Comparison of ENCODE assay signal across 8 mouse cellular contexts in genomic region chr14:27428973-27429711, GRCm38 (mm10). TPM values are rescaled to one million over a fixed set of nuclear protein-coding genes. Genes with fewer than 3 reads are reported as not detected.
A peak's percentile ranks its signal among the peaks of the same experiment; 100 is the strongest.
DNase-seq lines count a peak whose midpoint lies in the region; ATAC-seq lines count a peak whose summit lies in the region.

No protein-coding gene starts in this region.

- H3K27me3 ChIP-seq in hindbrain, embryonic 16.5 days (replicated peaks; ENCODE audit: control insufficient read depth, insufficient read depth, low read length) = no peaks in the 10 kb centered on the region
- no peaks in the 10 kb centered on the region for H3K27me3 ChIP-seq in megakaryocyte, embryonic 14.5 days (replicated peaks)

- under 1% methylated on average over 55 of the region's 78 CpGs for WGBS in hindbrain, embryonic 16.5 days

- DNase-seq in T-cell, adult 2 months (ENCODE audit: low spot score) = peak; percentile 84
- peak; percentile 91 to 93 for DNase-seq in cerebellum, postnatal 25 days
- DNase-seq in frontal cortex, postnatal 36 days (ENCODE audit: low spot score in 2 of 2) = peak; percentile 84 to 86
- DNase-seq in left cerebral cortex, adult 8-10 months (ENCODE audit: low spot score in 2 of 2) = peak; percentile 73 to 84
- DNase-seq in right cerebral cortex, postnatal 10 days (ENCODE audit: low spot score in 2 of 2) = peak; percentile 92 to 93
- DNase-seq in urinary bladder, postnatal 25 days (ENCODE audit: low spot score) = peak; percentile 66

- H3K27ac ChIP-seq in hindbrain, embryonic 16.5 days (ENCODE audit: low read depth, low read length) = peak overlapping the region; percentile 100

- H3K9ac ChIP-seq in hindbrain, embryonic 16.5 days (ENCODE audit: low read depth, low read length) = peak overlapping the region; percentile 86

- peak; percentile 91 for ATAC-seq in hindbrain, embryonic 16.5 days

- no peaks in the 10 kb centered on the region; the same call in 1 of the 2 replicates for H3K36me3 ChIP-seq in hindbrain, embryonic 16.5 days (ENCODE audit: control insufficient read depth, insufficient read depth, low read length)
- peaks cover 55% of the 10 kb centered on the region for H3K36me3 ChIP-seq in megakaryocyte, embryonic 14.5 days (replicated peaks; ENCODE audit: low read length)

- H3K9me3 ChIP-seq in hindbrain, embryonic 16.5 days (ENCODE audit: control insufficient read depth, low read length) = peaks cover 9% of the 10 kb centered on the region
- H3K9me3 ChIP-seq in megakaryocyte, embryonic 14.5 days = peaks cover 16% of the 10 kb centered on the region

- H3K4me2 ChIP-seq in hindbrain, embryonic 16.5 days (ENCODE audit: low read length) = peak overlapping the region; percentile 85

- H3K4me3 ChIP-seq in hindbrain, embryonic 16.5 days (ENCODE audit: low read length) = peak overlapping the region; percentile 76
- H3K4me3 ChIP-seq in megakaryocyte, embryonic 14.5 days (replicated peaks) = peak overlapping the region; percentile 97

- peaks cover 4% of the 10 kb centered on the region; the same call in 1 of the 2 replicates for H3K4me1 ChIP-seq in hindbrain, embryonic 16.5 days (ENCODE audit: control insufficient read depth, insufficient read depth, low read depth, low read length)
- H3K4me1 ChIP-seq in megakaryocyte, embryonic 14.5 days = peaks cover 16% of the 10 kb centered on the region

RNA-seq across cellular contexts. Expression of gene Fam208a, which starts 0.5 kb away (rescaled TPM):
- polyA plus RNA-seq in hindbrain, embryonic 16.5 days (2015; fragmentation: Nextera tagmentation; extraction: Ambion mirVana) = 10.9 and 11.3 TPM in 2 replicates
- 10 to 100 TPM; 24.8 to 30.2 (median 27.4) TPM for total RNA-seq in left cerebral cortex, adult 8-10 months (2022)
- polyA plus RNA-seq in megakaryocyte, embryonic 14.5 days (2012; ENCODE audit: insufficient read depth, low replicate concordance) = 0.35 and 0.40 TPM in 2 replicates

Comparison
In these comparisons a context has a peak if more than half of its experiments do, and no peak if none do; other contexts are left out.
1. Peak in every context shown above with its lines: DNase-seq, ATAC-seq, H3K4me3 ChIP-seq and H3K27ac ChIP-seq.